Mouse (Mus musculus): ENCODE data around the gene Tmem176b. TPM values are rescaled to one million over a fixed set of nuclear protein-coding genes. Genes with fewer than 3 reads are reported as not detected.
"Not testable (repeated sequence)": the region's sequence is repeated elsewhere in the genome, so short reads cannot be mapped to it uniquely, and the experiment has no call there.

The Tmem176b gene
- polyA plus RNA-seq (2015; fragmentation: Nextera tagmentation; extraction: Ambion mirVana) = 217 and 227 TPM in 2 replicates

DNA sequence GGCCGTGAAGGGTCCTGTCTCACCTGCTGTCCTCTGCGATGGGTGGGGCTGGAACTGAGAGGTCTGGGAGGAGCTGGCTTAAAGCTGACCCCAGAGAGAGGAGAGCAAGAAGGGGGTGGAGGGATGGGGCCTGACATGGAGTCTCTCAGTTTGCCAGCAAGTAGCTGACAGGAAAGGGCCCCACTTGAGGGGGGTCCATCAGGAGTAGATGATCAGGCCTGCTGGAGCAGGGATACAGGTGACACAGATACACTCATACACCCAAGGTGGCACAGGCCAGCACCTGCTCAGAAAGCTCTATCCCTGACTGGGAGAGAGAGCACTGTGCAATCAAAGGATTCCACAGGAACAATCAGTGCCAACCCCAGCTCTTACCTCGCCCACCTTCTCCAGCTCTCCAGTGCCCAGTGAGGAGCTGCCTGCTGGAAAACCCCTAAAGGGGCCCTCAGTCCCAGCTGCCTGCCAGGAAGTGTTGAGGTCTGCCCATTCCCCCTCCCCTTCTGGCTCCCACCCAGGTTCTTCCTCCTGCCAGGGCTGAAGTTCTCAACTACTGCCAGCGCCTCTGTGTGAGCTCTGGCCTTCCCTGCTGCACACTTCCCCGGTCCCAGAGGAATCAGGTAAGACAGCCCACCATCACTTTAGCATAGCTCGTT lies at the start of gene Tmem176b:
Tmem176b (minus strand) TSS at position 524 of the 653 bp plus-strand sequence.
- H3K27me3 ChIP-seq (ENCODE audit: control insufficient read depth, insufficient read depth, low read length) = no peaks in the 10 kb centered on the region
- 0 out of 2 replicates have a peak, but pooled peaks cover 7% of the 10 kb centered on the region for H3K36me3 ChIP-seq (ENCODE audit: control insufficient read depth, insufficient read depth)
- 4% methylated on average over 6 of the region's 6 CpGs for WGBS
- H3K9me3 ChIP-seq (replicated peaks; ENCODE audit: control insufficient read depth, low read length) = no peaks in the 10 kb centered on the region
- H3K27ac ChIP-seq (ENCODE audit: low read length) = peak within 1 kb of the TSS; percentile 95
- peak within 1 kb of the TSS; percentile 61 for H3K4me3 ChIP-seq (ENCODE audit: low read length)
- peaks cover 27% of the 10 kb centered on the region for H3K4me1 ChIP-seq (ENCODE audit: control insufficient read depth, insufficient read depth, low read length)
- H3K9ac ChIP-seq (ENCODE audit: low read length) = peak within 1 kb of the TSS; percentile 78
- peak within 1 kb of the TSS; percentile 79 for H3K4me2 ChIP-seq (ENCODE audit: low read depth, low read length)
- ATAC-seq (replicated peaks; ENCODE audit: extremely low read depth, insufficient read depth, low FRiP score) = peak; percentile 94

DNA sequence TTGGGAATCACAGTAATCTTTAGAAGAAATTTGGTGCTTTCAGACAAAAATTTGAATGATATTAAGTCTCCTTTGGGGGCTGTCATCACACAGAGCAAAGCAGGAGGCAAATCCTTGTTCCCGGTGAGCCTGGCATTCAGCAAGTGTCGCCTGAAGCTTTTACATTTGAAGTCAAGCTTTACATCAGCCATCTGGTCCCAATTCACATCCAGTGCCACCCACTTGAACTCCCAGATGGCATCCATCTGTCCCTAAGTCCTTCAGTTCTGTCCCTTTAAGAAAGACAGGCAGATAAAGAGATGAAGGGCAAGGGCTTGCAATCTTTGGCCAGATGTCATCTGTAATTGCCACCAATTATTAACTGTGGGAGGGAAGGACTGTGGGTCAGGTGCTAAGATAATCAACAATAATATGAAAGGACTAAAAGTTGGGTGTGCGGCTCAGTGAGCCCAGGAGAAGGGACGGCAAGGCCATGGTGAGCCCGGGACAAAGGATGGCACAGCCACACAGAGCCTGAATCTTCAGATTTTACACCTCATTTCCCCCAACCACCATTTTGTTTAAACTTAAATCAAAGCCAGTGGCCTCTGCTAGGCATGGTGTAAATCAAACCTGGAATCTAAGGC lies 35.3 kb upstream of the Tmem176b start:
- ATAC-seq (replicated peaks; ENCODE audit: extremely low read depth, insufficient read depth, low FRiP score) = no peak

DNA sequence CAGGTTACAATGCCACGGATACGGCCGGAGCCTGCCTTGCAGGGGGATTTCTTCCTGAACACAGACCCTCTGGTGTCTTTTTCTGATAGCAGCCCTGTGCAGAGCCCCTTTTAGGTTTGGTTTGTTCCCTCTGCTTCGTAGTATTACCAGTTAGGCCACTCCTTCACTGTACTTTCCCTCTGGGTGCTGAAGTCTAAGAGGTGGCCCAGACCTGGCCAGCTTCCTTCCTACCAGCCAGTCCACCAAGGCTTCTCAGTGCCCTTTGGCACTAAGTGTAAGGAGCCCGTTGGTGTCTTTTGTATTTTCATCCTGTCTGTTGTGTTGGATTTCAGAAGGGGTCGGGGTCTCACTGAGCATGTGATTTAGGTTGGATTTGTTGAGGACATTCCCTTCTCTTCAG lies 34.2 kb upstream of the Tmem176b start:
- Histone ChIP-seq H3K4me1 (ENCODE audit: control insufficient read depth, insufficient read depth, low read length) (no peaks in the 10 kb centered on the region), H3K27ac (ENCODE audit: low read length) (no peak overlapping the region), H3K9ac (ENCODE audit: low read length) (no peak overlapping the region), H3K9me3 (replicated peaks; ENCODE audit: control insufficient read depth, low read length) (no peaks in the 10 kb centered on the region), H3K4me2 (ENCODE audit: low read depth, low read length) (no peak overlapping the region), H3K27me3 (ENCODE audit: control insufficient read depth, insufficient read depth, low read length) (no peaks in the 10 kb centered on the region), H3K36me3 (ENCODE audit: control insufficient read depth, insufficient read depth) (no peaks in the 10 kb centered on the region), H3K4me3 (ENCODE audit: low read length) (no peak overlapping the region)
- 68% methylated on average over 6 of the region's 6 CpGs for WGBS
- no peak for ATAC-seq (replicated peaks; ENCODE audit: extremely low read depth, insufficient read depth, low FRiP score)

More for the DNA sequence above, 35.3 kb upstream of the Tmem176b start:
- Histone ChIP-seq H3K4me3 (ENCODE audit: low read length) (no peak overlapping the region), H3K9ac (ENCODE audit: low read length) (no peak overlapping the region), H3K4me1 (ENCODE audit: control insufficient read depth, insufficient read depth, low read length) (no peaks in the 10 kb centered on the region), H3K9me3 (replicated peaks; ENCODE audit: control insufficient read depth, low read length) (no peaks in the 10 kb centered on the region), H3K4me2 (ENCODE audit: low read depth, low read length) (no peak overlapping the region), H3K36me3 (ENCODE audit: control insufficient read depth, insufficient read depth) (no peaks in the 10 kb centered on the region), H3K27ac (ENCODE audit: low read length) (no peak overlapping the region), H3K27me3 (ENCODE audit: control insufficient read depth, insufficient read depth, low read length) (no peaks in the 10 kb centered on the region)
- 70% methylated on average over 5 of the region's 5 CpGs for WGBS

DNA sequence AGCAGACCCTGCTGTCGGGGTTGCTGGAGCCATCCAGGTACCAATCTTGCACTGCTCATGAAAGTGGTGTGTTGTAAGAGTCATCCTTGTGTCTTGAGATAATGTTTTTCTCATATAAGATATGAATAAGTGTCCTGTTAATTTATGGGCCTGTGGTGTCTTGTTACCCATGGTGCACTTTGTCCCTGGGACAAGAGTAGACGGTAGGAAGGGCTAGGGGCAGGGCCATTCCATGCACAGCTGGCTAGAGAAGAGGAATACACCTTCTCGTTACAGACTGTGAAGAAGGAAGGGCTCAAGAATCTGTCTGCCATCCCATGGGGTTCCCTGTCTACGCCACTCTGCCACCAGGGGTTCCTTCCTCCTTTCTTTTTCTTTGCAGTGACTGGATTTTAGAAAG lies 33.3 kb upstream of the Tmem176b start:
- Histone ChIP-seq H3K27ac (ENCODE audit: low read length) (no peak overlapping the region), H3K27me3 (ENCODE audit: control insufficient read depth, insufficient read depth, low read length) (no peaks in the 10 kb centered on the region), H3K4me3 (ENCODE audit: low read length) (no peak overlapping the region), H3K9me3 (replicated peaks; ENCODE audit: control insufficient read depth, low read length) (no peaks in the 10 kb centered on the region), H3K9ac (ENCODE audit: low read length) (no peak overlapping the region), H3K4me1 (ENCODE audit: control insufficient read depth, insufficient read depth, low read length) (no peaks in the 10 kb centered on the region), H3K36me3 (ENCODE audit: control insufficient read depth, insufficient read depth) (no peaks in the 10 kb centered on the region), H3K4me2 (ENCODE audit: low read depth, low read length) (no peak overlapping the region)
- 82% methylated on average over 4 of the region's 4 CpGs for WGBS
- ATAC-seq (replicated peaks; ENCODE audit: extremely low read depth, insufficient read depth, low FRiP score) = no peak

DNA sequence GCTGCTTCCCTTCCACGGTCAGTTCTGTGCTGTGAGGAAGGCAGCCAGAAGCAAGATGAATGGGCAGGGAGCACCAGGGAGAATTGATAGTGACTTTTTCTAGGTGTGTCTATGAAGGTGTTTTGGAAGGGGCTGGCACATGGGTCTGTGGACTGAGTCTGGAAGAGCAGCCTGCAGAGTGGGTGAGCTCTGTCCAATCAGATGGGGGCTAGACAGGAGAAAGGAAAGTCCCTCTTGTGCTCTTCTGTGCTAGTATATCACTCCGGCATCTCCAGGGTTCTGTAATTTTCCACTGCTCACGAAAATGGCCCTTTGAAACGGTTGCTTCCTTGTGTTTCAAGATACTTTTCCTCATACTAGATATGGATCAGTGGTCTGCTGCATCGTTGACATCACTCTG lies 31.3 kb upstream of the Tmem176b start, which contains the start of gene Aoc1:
Aoc1 (plus strand) TSS at position 301 of the 400 bp plus-strand sequence.
- Histone ChIP-seq H3K27ac (ENCODE audit: low read length) (no peak within 1 kb of the TSS), H3K9me3 (replicated peaks; ENCODE audit: control insufficient read depth, low read length) (no peaks in the 10 kb centered on the region), H3K36me3 (ENCODE audit: control insufficient read depth, insufficient read depth) (no peaks in the 10 kb centered on the region), H3K4me1 (ENCODE audit: control insufficient read depth, insufficient read depth, low read length) (no peaks in the 10 kb centered on the region), H3K4me2 (ENCODE audit: low read depth, low read length) (no peak within 1 kb of the TSS), H3K4me3 (ENCODE audit: low read length) (no peak within 1 kb of the TSS), H3K27me3 (ENCODE audit: control insufficient read depth, insufficient read depth, low read length) (no peaks in the 10 kb centered on the region), H3K9ac (ENCODE audit: low read length) (no peak within 1 kb of the TSS)
- no peak for ATAC-seq (replicated peaks; ENCODE audit: extremely low read depth, insufficient read depth, low FRiP score)
- WGBS = 76% methylated on average over 5 of the region's 5 CpGs

DNA sequence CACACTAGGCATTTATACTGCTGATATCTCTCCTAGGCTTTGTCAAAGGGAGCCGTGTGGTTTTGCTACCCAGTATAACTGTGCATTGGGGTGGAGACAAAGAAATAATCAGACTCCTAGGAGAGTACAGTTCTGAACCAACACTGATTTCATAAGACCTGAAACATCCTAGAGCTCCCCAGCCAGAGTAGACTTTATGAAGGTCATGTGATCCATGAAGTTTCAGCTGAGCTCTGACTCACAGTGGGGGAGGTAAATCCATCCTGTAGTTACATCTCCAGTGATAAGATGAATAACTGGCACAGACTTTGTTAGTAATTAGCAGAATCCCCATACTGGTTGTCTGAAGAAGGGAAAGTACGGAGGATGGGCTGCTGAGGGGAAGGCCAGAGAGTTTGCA lies 28.5 kb upstream of the Tmem176b start:
- no peak overlapping the region for H3K9ac ChIP-seq (ENCODE audit: low read length)
- H3K9me3 ChIP-seq (replicated peaks; ENCODE audit: control insufficient read depth, low read length) = no peaks in the 10 kb centered on the region
- H3K4me2 ChIP-seq (ENCODE audit: low read depth, low read length) = no peak overlapping the region
- no peaks in the 10 kb centered on the region for H3K36me3 ChIP-seq (ENCODE audit: control insufficient read depth, insufficient read depth)
- WGBS = 66% methylated on average over 2 of the region's 2 CpGs
- H3K4me1 ChIP-seq (ENCODE audit: control insufficient read depth, insufficient read depth, low read length) = no peaks in the 10 kb centered on the region
- H3K27ac ChIP-seq (ENCODE audit: low read length) = no peak overlapping the region
- H3K4me3 ChIP-seq (ENCODE audit: low read length) = no peak overlapping the region
- H3K27me3 ChIP-seq (ENCODE audit: control insufficient read depth, insufficient read depth, low read length) = no peaks in the 10 kb centered on the region
- no peak for ATAC-seq (replicated peaks; ENCODE audit: extremely low read depth, insufficient read depth, low FRiP score)

DNA sequence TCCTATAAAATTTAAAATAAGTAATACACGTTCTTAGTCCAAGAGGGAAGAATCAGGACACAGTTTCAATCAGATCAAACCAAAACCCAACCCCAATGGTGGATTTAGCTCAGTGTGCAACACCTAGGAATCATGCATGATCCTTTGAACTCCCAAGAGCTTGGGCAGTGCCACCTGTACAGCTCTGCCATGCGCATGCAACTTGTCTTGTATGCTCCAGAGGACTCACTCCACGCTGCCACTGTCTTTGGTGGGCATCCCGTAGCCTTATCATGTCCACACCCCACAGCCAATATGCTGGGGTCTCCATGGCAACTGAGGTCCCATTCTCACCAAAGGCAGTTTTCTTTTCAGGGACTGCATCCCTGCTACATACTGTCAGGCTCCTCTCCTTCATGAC lies 25.9 kb upstream of the Tmem176b start:
- ATAC-seq (replicated peaks; ENCODE audit: extremely low read depth, insufficient read depth, low FRiP score) = no peak
- H3K4me2 ChIP-seq (ENCODE audit: low read depth, low read length) = no peak overlapping the region
- no peak overlapping the region for H3K9ac ChIP-seq (ENCODE audit: low read length)
- 62% methylated on average over 4 of the region's 4 CpGs for whole genome bisulfite sequencing
- no peaks in the 10 kb centered on the region for H3K36me3 ChIP-seq (ENCODE audit: control insufficient read depth, insufficient read depth)
- H3K27me3 ChIP-seq (ENCODE audit: control insufficient read depth, insufficient read depth, low read length) = no peaks in the 10 kb centered on the region
- H3K4me1 ChIP-seq (ENCODE audit: control insufficient read depth, insufficient read depth, low read length) = no peaks in the 10 kb centered on the region
- H3K9me3 ChIP-seq (replicated peaks; ENCODE audit: control insufficient read depth, low read length) = no peaks in the 10 kb centered on the region
- no peak overlapping the region for H3K27ac ChIP-seq (ENCODE audit: low read length)
- H3K4me3 ChIP-seq (ENCODE audit: low read length) = no peak overlapping the region

DNA sequence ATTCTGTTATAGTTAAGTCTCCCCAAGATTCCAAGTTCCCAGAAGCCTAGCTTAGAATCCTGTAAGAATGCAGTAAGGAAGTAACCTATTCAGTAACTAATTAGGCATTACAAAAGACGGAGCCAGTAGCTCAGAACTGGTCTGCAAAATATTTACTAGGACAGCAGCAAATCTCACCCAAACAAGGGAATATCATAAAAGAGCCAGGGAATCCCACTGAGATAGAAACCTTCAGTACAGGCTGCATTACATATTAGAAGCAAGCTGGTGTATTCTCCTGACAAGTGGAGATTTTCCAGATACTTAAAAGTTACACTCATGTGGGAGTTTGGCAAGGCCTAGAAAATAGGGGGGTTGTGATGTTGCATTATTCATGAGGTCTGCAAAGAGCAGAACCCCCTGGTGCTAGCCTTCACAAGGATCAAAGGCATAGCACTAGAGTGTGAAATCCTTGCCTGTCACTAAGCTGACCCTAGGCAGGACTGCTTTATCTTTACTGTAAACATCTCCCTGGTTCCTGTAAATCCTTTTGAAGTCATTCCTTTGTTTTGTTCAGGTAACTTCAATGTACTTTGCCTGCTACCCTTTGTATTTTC lies 25.2 kb upstream of the Tmem176b start:
- H3K27me3 ChIP-seq (ENCODE audit: control insufficient read depth, insufficient read depth, low read length) = not testable (repeated sequence)
- 58% methylated on average over 1 of the region's 1 CpGs for WGBS

DNA sequence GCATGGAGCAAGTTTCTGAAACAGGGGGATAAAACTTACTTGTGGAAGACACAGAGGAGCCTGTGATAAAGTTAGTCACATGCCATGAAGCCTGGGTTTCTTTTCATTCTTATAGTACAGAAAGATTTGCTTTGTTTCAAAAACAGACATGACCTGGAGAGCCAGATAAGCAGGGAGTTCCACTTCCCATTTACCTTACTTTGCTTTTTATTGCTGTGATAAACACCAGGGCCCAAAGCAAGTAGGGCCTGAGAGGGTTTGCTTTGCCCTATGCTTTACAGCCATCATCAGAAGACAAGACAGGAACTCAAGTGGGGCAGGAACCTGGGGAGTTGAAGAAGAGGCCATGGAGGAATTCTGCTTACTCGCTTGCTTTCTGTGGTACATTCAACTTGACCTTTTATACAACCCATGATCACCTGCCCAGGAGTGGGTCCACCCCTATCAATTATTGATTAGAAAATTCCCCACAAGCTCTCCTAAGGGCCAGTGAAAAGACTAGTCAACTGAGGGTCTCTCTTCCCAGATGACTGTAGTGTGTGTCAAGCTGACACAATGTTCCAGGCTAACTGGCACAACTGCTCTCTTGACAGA lies 24.0 kb upstream of the Tmem176b start:
- H3K4me1 ChIP-seq (ENCODE audit: control insufficient read depth, insufficient read depth, low read length) = no peaks in the 10 kb centered on the region; the same call in 1 of the 2 replicates
- no peak for ATAC-seq (replicated peaks; ENCODE audit: extremely low read depth, insufficient read depth, low FRiP score)
- no peak overlapping the region for H3K27ac ChIP-seq (ENCODE audit: low read length)
- no peaks in the 10 kb centered on the region for H3K27me3 ChIP-seq (ENCODE audit: control insufficient read depth, insufficient read depth, low read length)
- no peaks in the 10 kb centered on the region for H3K9me3 ChIP-seq (replicated peaks; ENCODE audit: control insufficient read depth, low read length)
- no peak overlapping the region for H3K9ac ChIP-seq (ENCODE audit: low read length)
- H3K36me3 ChIP-seq (ENCODE audit: control insufficient read depth, insufficient read depth) = no peaks in the 10 kb centered on the region
- H3K4me2 ChIP-seq (ENCODE audit: low read depth, low read length) = no peak overlapping the region
- no peak overlapping the region for H3K4me3 ChIP-seq (ENCODE audit: low read length)
- WGBS = 82% methylated on average over 1 of the region's 1 CpGs

More for the DNA sequence above, 25.2 kb upstream of the Tmem176b start:
- not testable (repeated sequence) for H3K4me2 ChIP-seq (ENCODE audit: low read depth, low read length); H3K4me1 ChIP-seq (ENCODE audit: control insufficient read depth, insufficient read depth, low read length); H3K4me3 ChIP-seq (ENCODE audit: low read length); H3K27ac ChIP-seq (ENCODE audit: low read length); ATAC-seq (replicated peaks; ENCODE audit: extremely low read depth, insufficient read depth, low FRiP score); H3K36me3 ChIP-seq (ENCODE audit: control insufficient read depth, insufficient read depth); H3K9ac ChIP-seq (ENCODE audit: low read length); H3K9me3 ChIP-seq (replicated peaks; ENCODE audit: control insufficient read depth, low read length)

All from heart, embryonic 16.5 days (tissue).